Mouse (Mus musculus): ENCODE data around the gene Sac3d1.

The Sac3d1 gene

DNA sequence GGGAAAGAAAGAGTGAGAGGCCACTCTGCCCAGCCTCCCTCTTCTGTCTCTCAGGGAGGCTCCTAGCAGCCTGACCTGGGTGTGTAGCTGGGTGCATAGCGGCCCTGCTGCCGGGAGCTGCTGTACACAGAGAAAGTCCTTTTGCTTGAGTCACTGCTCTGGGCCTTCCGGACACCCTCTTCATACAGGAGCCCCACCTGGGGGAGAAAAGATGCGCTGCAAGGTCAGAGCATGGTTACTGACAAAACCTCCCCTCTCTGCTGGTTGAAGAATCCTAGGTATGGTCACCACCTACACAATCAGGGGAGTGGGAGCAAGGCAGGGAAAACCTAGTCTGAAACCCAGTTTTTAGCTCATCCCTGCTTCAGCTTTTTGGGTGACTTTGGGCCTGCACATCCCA is 49.5 kb downstream of the Sac3d1 start:
- DNase-seq = peak; percentile 50 to 54

DNA sequence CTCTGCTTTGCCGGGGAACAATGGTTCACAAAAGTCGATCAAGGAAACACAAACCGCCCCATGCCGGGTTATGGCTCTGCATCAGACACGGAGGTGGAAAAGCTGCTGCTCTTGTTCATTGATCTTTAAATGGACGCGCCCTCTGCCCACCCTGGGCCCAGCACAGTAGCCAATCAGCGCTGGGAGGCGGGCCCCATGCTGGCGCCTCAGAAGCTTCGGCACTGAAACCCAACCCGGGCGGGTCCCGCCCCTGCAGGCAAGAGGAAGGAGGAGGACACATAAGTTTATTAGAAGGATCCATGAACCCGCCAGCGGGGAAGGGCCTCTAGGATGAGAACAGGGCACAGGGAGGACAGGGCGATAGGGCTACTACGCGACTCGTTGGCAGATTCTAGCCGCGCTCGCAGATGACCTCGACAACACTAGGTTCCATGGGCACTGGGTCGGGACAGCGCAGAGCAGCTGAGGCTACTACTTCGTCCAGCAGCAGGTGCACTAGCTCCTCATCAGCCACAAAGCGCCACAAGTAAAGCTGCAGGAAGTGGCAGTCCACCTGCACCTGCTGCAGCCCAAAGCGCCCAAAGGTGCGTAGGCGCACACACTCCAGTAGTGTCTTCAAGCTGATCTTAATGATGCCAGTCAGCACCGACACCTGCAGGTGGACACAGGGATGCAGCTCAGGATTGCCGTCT is 50.6 kb downstream of the Sac3d1 start, which contains the start of gene Tm7sf2:
Tm7sf2 (minus strand) TSS at position 650 of the 692 bp plus-strand sequence.
- DNase-seq = peak; percentile 86

DNA sequence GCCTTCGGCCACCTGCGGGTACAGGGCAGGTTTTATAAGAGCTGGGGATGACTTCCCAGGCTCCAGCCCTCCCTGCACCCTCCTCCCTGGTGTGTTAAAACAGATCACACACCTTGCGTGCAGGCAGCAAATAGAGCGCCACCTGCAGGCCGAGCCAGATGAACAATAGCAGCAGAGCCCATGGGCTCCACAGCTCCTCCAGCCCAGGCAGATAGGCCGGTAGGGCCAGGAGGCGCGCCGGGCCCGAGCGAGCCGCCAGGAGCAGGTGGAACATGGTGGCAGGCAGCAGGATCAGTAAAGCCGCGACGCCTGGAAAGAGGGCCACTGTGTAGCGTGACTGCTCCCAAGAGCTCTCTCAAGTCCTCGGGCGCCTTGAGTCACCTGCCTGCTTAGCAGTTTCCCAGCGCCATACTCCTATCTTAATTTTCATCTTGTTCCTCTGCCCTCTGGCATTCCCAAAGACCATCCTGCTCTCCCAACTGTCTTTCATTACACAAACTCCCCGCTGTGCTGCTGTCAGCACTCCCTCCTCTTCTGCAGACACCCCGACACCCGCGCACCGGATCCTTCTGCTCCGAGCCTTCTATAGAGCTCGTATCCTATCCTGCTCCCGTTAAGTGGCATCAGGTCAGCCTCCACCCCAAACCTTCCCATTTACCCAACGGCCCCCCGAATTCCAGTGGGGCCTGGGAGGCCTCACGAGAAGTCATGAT is 51.3 kb downstream of the Sac3d1 start:
- peak; percentile 91 for DNase-seq

DNA sequence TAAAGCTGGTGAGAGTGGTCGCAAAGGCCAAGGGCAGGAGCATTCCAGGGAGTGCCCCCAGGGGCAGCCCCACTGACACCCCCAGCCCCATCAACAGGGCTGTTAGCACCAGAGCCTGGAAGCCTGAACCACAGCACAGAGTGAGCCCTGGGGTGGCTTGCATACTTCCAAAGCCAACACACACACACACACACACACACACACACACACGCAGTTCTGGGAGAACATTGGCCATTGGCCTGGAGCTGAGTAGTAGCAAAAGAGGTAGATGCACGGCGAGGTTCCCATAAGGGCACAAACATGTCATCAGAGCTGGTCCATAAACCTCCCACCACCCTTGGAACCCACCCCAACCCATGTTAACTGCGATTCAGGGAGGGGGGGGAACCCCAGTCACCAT is 51.9 kb downstream of the Sac3d1 start:
- no peak for DNase-seq

Data from B cell, adult 2 months (primary cell).